Mouse (Mus musculus) limb, embryonic 11.5 days (tissue): ENCODE measurements around the gene Macrod1. TPM values are rescaled to one million over a fixed set of nuclear protein-coding genes. Genes with fewer than 3 reads are reported as not detected.

Experiments
- ATAC-seq: fragments of 200-750 bp; cut with Nextera tagmentation; 2 replicates; pipeline ENCODE4 v1.8.0; 2017; ENCODE audit warnings: low read depth; ENCODE audit not compliant: insufficient number of reproducible peaks, low FRiP score, low TSS enrichment
- DNase-seq: peaks from one replicate; pipeline ENCODE4 v3.0.0-alpha.2; 2015; ENCODE audit warnings: low spot score
- H3K27ac ChIP-seq: fragments of 300-500 bp; sonication (generic); replicated peaks from 2 replicates; pipeline ENCODE4 v1.5.1; 2014; ENCODE audit warnings: low read depth, mild to moderate bottlenecking, low read length
- H3K27me3 ChIP-seq: fragments of 300-500 bp; sonication (generic); 2 replicates; pipeline ENCODE4 v1.6.1; 2014; ENCODE audit warnings: mild to moderate bottlenecking, low read length, mixed read lengths; ENCODE audit not compliant: control insufficient read depth, insufficient read depth
- H3K36me3 ChIP-seq: fragments of 300-500 bp; sonication (generic); 2 replicates; pipeline ENCODE4 v1.6.1; 2014; ENCODE audit warnings: mild to moderate bottlenecking, low read length, moderate library complexity, mixed read lengths; ENCODE audit not compliant: control insufficient read depth, insufficient read depth
- H3K4me1 ChIP-seq: fragments of 300-500 bp; sonication (generic); 2 replicates; pipeline ENCODE4 v1.6.1; 2014; ENCODE audit warnings: low read length, mixed read lengths; ENCODE audit not compliant: control insufficient read depth, insufficient read depth
- H3K4me2 ChIP-seq: fragments of 300-500 bp; sonication (generic); 2 replicates; pipeline ENCODE4 v1.6.1; 2014; ENCODE audit warnings: low read depth, mild to moderate bottlenecking, moderate library complexity; ENCODE audit not compliant: severe bottlenecking
- H3K4me3 ChIP-seq: fragments of 300-500 bp; sonication (generic); 2 replicates; pipeline ENCODE4 v1.5.1; 2014; ENCODE audit warnings: low read depth, low read length
- H3K9ac ChIP-seq: fragments of 300-500 bp; sonication (generic); 2 replicates; pipeline ENCODE4 v1.6.1; 2014; ENCODE audit warnings: mild to moderate bottlenecking, low read length
- H3K9me3 ChIP-seq: fragments of 300-500 bp; sonication (generic); 2 replicates; pipeline ENCODE4 v1.6.1; 2016; ENCODE audit warnings: low read length; ENCODE audit not compliant: control insufficient read depth
- WGBS: fragments of 180-500 bp; shearing (Covaris S2); extraction: QIAGEN DNeasy Blood & Tissue Kit; methylation state at CpG from one replicate; pipeline ENCODE4 v1.1.7; 2014; 5-methylcytosine and 5-hydroxymethylcytosine counted together
- polyA plus RNA-seq: library from polyadenylated mRNA; unstranded; fragments of >200 nt; fragmentation: Nextera tagmentation; extraction: Ambion mirVana; gene quantifications from 2 replicates; pipeline ENCODE4 v1.2.1, GENCODE M21; 2014

Gene Macrod1
- polyA plus RNA-seq, 1 experiment from 2014 or later, result 4.1 TPM

GRCm38 (mm10) chr19:7160151-7160906, 103.7 kb downstream of the Macrod1 start:
- H3K27ac ChIP-seq, result no peak overlapping the region

GRCm38 (mm10) chr19:7161064-7161463, 104.5 kb downstream of the Macrod1 start:
- no peak for DNase-seq
- peaks cover 53% of the 10 kb centered on the region for H3K27me3 ChIP-seq
- H3K4me3 ChIP-seq, result no peak overlapping the region
- H3K9ac ChIP-seq, result no peak overlapping the region
- WGBS, result 65% methylated on average over 3 of the region's 3 CpGs
- H3K9me3 ChIP-seq, result no peaks in the 10 kb centered on the region
- no peaks in the 10 kb centered on the region for H3K36me3 ChIP-seq
- H3K27ac ChIP-seq, result no peak overlapping the region
- no peak for ATAC-seq
- no peak overlapping the region for H3K4me2 ChIP-seq
- peaks cover 40% of the 10 kb centered on the region for H3K4me1 ChIP-seq

More at GRCm38 (mm10) chr19:7160151-7160906, 103.7 kb downstream of the Macrod1 start:
- no peak for ATAC-seq
- Histone ChIP-seq H3K4me3 (no peak overlapping the region), H3K9ac (peak overlapping the region; percentile 52), H3K9me3 (no peaks in the 10 kb centered on the region), H3K4me1 (peaks cover 34% of the 10 kb centered on the region), H3K36me3 (no peaks in the 10 kb centered on the region), H3K4me2 (0 out of 2 replicates have a peak overlapping the region, but pooled peaks have one; percentile 20), H3K27me3 (peaks cover 47% of the 10 kb centered on the region)
- WGBS, result 6% methylated on average over 14 of the region's 14 CpGs
- peak; percentile 76 for DNase-seq

GRCm38 (mm10) chr19:7164238-7164637, 107.6 kb downstream of the Macrod1 start:
- 7% methylated on average over 6 of the region's 6 CpGs for WGBS
- Histone ChIP-seq H3K9ac (no peak overlapping the region), H3K4me2 (peak overlapping the region; percentile 100), H3K36me3 (no peaks in the 10 kb centered on the region), H3K9me3 (no peaks in the 10 kb centered on the region), H3K4me1 (peaks cover 30% of the 10 kb centered on the region), H3K27me3 (peaks cover 68% of the 10 kb centered on the region), H3K4me3 (no peak overlapping the region; the same call in 1 of the 2 replicates), H3K27ac (no peak overlapping the region)
- DNase-seq (no peak), ATAC-seq (no peak)

- DNase-seq, result peak; percentile 57
- no peak overlapping the region for H3K27ac ChIP-seq
- no peaks in the 10 kb centered on the region for H3K9me3 ChIP-seq
- peaks cover 65% of the 10 kb centered on the region for H3K27me3 ChIP-seq
- H3K9ac ChIP-seq, result peak overlapping the region; percentile 67
- WGBS, result 1% methylated on average over 35 of the region's 35 CpGs
- ATAC-seq, result peak; percentile 28; the same call in 1 of the 2 replicates
- peak overlapping the region; percentile 57 for H3K4me3 ChIP-seq
- peaks cover 28% of the 10 kb centered on the region for H3K4me1 ChIP-seq
- H3K4me2 ChIP-seq, result peak overlapping the region; percentile 100
- H3K36me3 ChIP-seq, result no peaks in the 10 kb centered on the region
Observed at GRCm38 (mm10) chr19:7164820-7165323, 108.3 kb downstream of the Macrod1 start.

- H3K9ac ChIP-seq, result peak overlapping the region; percentile 67
- ATAC-seq, result no peak
- WGBS, result under 1% methylated on average over 52 of the region's 105 CpGs
- H3K4me1 ChIP-seq, result peaks cover 21% of the 10 kb centered on the region
- H3K36me3 ChIP-seq, result no peaks in the 10 kb centered on the region
- H3K9me3 ChIP-seq, result no peaks in the 10 kb centered on the region
- DNase-seq, result peak; percentile 55
- H3K4me2 ChIP-seq, result peak overlapping the region; percentile 100
- no peak overlapping the region for H3K27ac ChIP-seq
- H3K27me3 ChIP-seq, result peaks cover 65% of the 10 kb centered on the region
- H3K4me3 ChIP-seq, result peak overlapping the region; percentile 57
Observed at GRCm38 (mm10) chr19:7165509-7166199, 109.0 kb downstream of the Macrod1 start.

DNA sequence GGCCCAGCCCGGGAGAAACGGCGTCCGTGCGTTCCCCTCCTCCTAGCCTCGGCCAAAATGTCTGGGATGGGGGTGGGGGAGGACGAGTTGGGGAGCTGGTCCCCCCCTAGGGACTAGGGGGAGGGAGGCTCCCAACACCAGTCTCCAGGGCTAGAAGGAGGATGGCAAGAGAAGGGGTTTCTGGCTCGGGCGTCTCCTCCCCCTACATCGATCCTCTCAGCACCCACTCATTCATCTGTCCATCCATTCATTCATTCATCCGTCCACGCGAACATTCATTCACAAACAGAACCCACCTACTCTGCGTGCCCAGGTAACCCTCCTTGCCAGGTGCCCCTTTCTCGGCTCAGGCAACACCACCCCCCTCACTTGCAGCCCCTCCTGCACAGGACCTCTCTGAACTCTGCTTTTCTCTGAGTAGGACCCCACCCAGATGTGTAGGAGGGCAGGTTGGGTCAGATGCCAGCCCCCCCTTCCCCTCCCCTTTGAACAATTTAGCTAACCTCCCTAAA, 109.6 kb downstream of the Macrod1 start:
- no peak for ATAC-seq
- DNase-seq, result no peak
- peaks cover 24% of the 10 kb centered on the region for H3K4me1 ChIP-seq
- peaks cover 60% of the 10 kb centered on the region for H3K27me3 ChIP-seq
- H3K4me3 ChIP-seq, result peak overlapping the region; percentile 57
- peak overlapping the region; percentile 67 for H3K9ac ChIP-seq
- H3K4me2 ChIP-seq, result peak overlapping the region; percentile 100
- no peaks in the 10 kb centered on the region for H3K36me3 ChIP-seq
- H3K27ac ChIP-seq, result no peak overlapping the region
- H3K9me3 ChIP-seq, result no peaks in the 10 kb centered on the region
- 6% methylated on average over 13 of the region's 15 CpGs for WGBS

DNA sequence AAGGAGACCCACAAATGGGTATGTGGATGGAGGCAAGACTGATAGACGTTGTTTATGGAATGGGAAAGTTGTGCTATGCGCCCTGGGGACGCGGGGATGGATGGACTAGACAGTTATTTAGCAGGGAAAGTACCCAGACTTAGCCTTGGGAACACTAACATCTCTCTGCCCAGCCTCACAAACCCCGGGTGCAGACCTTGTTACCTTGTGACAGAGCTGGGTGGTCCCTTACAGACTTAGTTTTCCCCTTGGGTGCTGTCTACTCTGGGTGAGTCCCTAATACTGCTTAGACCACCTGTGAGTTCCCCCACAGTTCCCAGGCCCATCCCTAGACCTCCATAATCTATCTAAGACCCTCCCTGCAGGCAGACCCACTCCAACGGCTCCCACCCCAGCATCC, 110.2 kb downstream of the Macrod1 start:
- Histone ChIP-seq H3K9ac (no peak overlapping the region), H3K4me2 (no peak overlapping the region), H3K27me3 (peaks cover 60% of the 10 kb centered on the region), H3K4me1 (peaks cover 29% of the 10 kb centered on the region), H3K27ac (no peak overlapping the region), H3K36me3 (no peaks in the 10 kb centered on the region), H3K4me3 (no peak overlapping the region), H3K9me3 (no peaks in the 10 kb centered on the region)
- DNase-seq (no peak), ATAC-seq (no peak)
- WGBS, result 11% methylated on average over 6 of the region's 6 CpGs

DNA sequence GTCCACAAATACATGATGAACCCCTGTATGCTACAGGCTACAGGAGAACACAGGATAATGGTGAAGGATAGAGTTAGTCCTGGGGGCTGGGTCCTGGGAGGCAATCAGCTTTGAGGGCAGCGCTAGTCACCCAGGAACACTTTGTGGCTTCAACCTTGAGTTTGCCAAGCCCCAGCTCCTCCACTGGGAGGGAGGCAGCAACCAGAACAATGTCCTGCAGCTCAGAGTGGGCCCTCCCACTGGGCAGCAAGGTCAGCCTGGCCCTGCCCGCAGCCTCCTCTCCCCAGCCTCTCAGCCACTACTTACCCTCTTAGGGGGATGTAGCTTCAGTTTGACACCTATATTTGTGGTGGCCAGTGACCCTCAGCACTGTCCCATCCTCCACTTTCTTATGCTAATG, 111.8 kb downstream of the Macrod1 start:
- H3K27ac ChIP-seq, result no peak overlapping the region
- no peaks in the 10 kb centered on the region for H3K36me3 ChIP-seq
- no peak overlapping the region for H3K4me3 ChIP-seq
- H3K9me3 ChIP-seq, result no peaks in the 10 kb centered on the region
- DNase-seq, result no peak
- H3K9ac ChIP-seq, result no peak overlapping the region
- WGBS, result 51% methylated on average over 2 of the region's 2 CpGs
- H3K4me2 ChIP-seq, result no peak overlapping the region
- H3K27me3 ChIP-seq, result peaks cover 50% of the 10 kb centered on the region
- H3K4me1 ChIP-seq, result peaks cover 41% of the 10 kb centered on the region
- ATAC-seq, result no peak
